Mouse (Mus musculus) embryonic fibroblast, embryonic 13.5 days (primary cell): ENCODE data around the gene Parvb.

ENCODE experiments used
- CTCF ChIP-seq: IDR thresholded peaks from 2 replicates; pipeline ENCODE4 v1.5.1; 2011; ENCODE audit warnings: mild to moderate bottlenecking, control low read depth, low read length, moderate library complexity, borderline replicate concordance; ENCODE audit not compliant: insufficient read depth
- POLR2A ChIP-seq: IDR thresholded peaks from 2 replicates; pipeline ENCODE4 v1.6.1; 2011; ENCODE audit warnings: low read depth, mild to moderate bottlenecking, control low read depth, low read length, moderate library complexity

- TF ChIP-seq CTCF (no peak), POLR2A (no peak)
Observed at GRCm38 (mm10) chr15:84253757-84254156, 21.9 kb downstream of the Parvb start.
